Mouse (Mus musculus) limb, embryonic 11.5 days (tissue): ENCODE data around the gene Dnmt3a. TPM values are rescaled to one million over a fixed set of nuclear protein-coding genes. Genes with fewer than 3 reads are reported as not detected.
A peak's percentile ranks its signal among the peaks of the same experiment; 100 is the strongest.

Source experiments
- ATAC-seq: fragments of 200-750 bp; cut with Nextera tagmentation; 2 replicates; pipeline ENCODE4 v1.8.0; 2017; ENCODE audit warnings: low read depth; ENCODE audit not compliant: insufficient number of reproducible peaks, low FRiP score, low TSS enrichment
- DNase-seq: peaks from one replicate; pipeline ENCODE4 v3.0.0-alpha.2; 2015; ENCODE audit warnings: low spot score
- H3K27ac ChIP-seq: fragments of 300-500 bp; sonication (generic); replicated peaks from 2 replicates; pipeline ENCODE4 v1.5.1; 2014; ENCODE audit warnings: low read depth, mild to moderate bottlenecking, low read length
- H3K27me3 ChIP-seq: fragments of 300-500 bp; sonication (generic); 2 replicates; pipeline ENCODE4 v1.6.1; 2014; ENCODE audit warnings: mild to moderate bottlenecking, low read length, mixed read lengths; ENCODE audit not compliant: control insufficient read depth, insufficient read depth
- H3K36me3 ChIP-seq: fragments of 300-500 bp; sonication (generic); 2 replicates; pipeline ENCODE4 v1.6.1; 2014; ENCODE audit warnings: mild to moderate bottlenecking, low read length, moderate library complexity, mixed read lengths; ENCODE audit not compliant: control insufficient read depth, insufficient read depth
- H3K4me1 ChIP-seq: fragments of 300-500 bp; sonication (generic); 2 replicates; pipeline ENCODE4 v1.6.1; 2014; ENCODE audit warnings: low read length, mixed read lengths; ENCODE audit not compliant: control insufficient read depth, insufficient read depth
- H3K4me2 ChIP-seq: fragments of 300-500 bp; sonication (generic); 2 replicates; pipeline ENCODE4 v1.6.1; 2014; ENCODE audit warnings: low read depth, mild to moderate bottlenecking, moderate library complexity; ENCODE audit not compliant: severe bottlenecking
- H3K4me3 ChIP-seq: fragments of 300-500 bp; sonication (generic); 2 replicates; pipeline ENCODE4 v1.5.1; 2014; ENCODE audit warnings: low read depth, low read length
- H3K9ac ChIP-seq: fragments of 300-500 bp; sonication (generic); 2 replicates; pipeline ENCODE4 v1.6.1; 2014; ENCODE audit warnings: mild to moderate bottlenecking, low read length
- H3K9me3 ChIP-seq: fragments of 300-500 bp; sonication (generic); 2 replicates; pipeline ENCODE4 v1.6.1; 2016; ENCODE audit warnings: low read length; ENCODE audit not compliant: control insufficient read depth
- WGBS: fragments of 180-500 bp; shearing (Covaris S2); extraction: QIAGEN DNeasy Blood & Tissue Kit; methylation state at CpG from one replicate; pipeline ENCODE4 v1.1.7; 2014; 5-methylcytosine and 5-hydroxymethylcytosine counted together
- polyA plus RNA-seq: library from polyadenylated mRNA; unstranded; fragments of >200 nt; fragmentation: Nextera tagmentation; extraction: Ambion mirVana; gene quantifications from 2 replicates; pipeline ENCODE4 v1.2.1, GENCODE M21; 2014

Dnmt3a gene
- polyA plus RNA-seq, 1 experiment from 2014 or later: 158 TPM

DNA sequence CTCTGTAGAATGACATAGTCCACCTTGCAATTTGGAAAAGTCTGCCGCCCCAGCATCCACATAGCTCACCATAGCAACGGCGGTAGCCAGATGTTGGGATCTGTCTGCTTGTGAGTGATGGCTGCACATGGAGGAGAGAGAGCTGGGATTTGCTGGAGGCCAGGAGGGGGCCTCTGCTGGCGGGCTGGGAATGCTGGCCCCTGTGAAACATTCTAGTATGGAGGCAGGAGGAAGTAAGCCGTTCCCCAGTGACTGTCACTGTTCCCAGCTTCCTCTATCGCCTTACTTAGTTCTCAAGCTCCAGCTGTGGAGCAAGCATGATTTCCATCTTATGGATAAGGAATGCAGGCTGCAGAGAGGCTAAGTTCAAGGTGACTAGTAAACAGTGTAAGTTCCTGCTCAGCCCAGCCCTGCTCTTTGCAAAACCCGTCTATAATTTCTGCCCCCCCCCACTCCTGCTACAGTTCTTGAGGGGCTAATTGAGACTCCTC, 37.6 kb downstream of the Dnmt3a start:
- peaks cover 20% of the 10 kb centered on the region for H3K4me1 ChIP-seq
- no peaks in the 10 kb centered on the region for H3K9me3 ChIP-seq
- H3K27me3 ChIP-seq: no peaks in the 10 kb centered on the region
- 6% methylated on average over 7 of the region's 7 CpGs for WGBS
- DNase-seq (peak; percentile 82), ATAC-seq (peak; percentile 85)
- H3K9ac ChIP-seq: no peak overlapping the region; the same call in 1 of the 2 replicates
- peak overlapping the region; percentile 20; the same call in 1 of the 2 replicates for H3K4me2 ChIP-seq
- peak overlapping the region; percentile 85 for H3K27ac ChIP-seq
- no peak overlapping the region for H3K4me3 ChIP-seq
- H3K36me3 ChIP-seq: no peaks in the 10 kb centered on the region

DNA sequence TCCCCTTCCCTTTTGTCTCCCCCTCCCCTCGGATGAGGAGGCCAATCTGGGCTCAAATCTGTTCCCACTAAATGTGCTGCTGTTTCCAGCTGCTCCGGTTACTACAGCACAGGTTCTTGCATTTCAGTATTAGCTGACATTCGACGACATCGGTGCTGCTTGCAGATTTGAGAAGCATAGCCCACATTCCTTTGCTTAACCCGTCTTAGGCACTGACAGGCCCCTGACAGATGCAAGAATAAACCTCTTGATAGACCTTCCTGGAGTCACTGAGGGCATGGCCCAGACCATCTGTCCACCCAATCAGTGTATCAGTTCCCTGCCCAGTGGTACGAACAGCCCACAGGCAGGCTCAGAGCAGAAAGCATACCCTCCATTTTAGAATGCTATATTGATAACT, 38.1 kb downstream of the Dnmt3a start:
- peak; percentile 48 for DNase-seq
- peak overlapping the region; percentile 85 for H3K27ac ChIP-seq
- peak; percentile 61 for ATAC-seq
- no peak overlapping the region for H3K9ac ChIP-seq
- H3K36me3 ChIP-seq: no peaks in the 10 kb centered on the region
- WGBS: 21% methylated on average over 7 of the region's 7 CpGs
- H3K27me3 ChIP-seq: no peaks in the 10 kb centered on the region
- H3K4me2 ChIP-seq: peak overlapping the region; percentile 20; the same call in 1 of the 2 replicates
- no peaks in the 10 kb centered on the region for H3K9me3 ChIP-seq
- H3K4me1 ChIP-seq: peaks cover 20% of the 10 kb centered on the region
- H3K4me3 ChIP-seq: no peak overlapping the region

DNA sequence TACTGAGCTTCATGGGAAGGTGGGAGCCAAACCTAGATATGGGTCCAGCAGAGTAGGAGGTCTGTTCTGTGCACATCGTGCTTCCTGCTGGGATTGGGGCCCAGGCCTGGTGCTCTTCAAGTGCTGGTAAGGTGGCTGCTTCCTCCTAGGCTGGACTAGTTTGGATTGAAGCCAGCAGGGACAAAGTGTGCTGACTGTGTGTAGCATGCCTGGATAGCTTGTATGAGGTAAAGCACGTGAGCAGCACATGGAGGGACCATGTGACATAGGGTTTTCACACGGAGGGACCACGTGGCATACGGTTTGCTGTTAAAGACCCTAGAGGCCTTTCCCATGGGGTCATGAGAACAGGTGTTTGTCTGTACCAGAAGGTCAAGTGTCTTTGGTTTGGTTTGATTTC, 38.5 kb downstream of the Dnmt3a start:
- Histone ChIP-seq H3K36me3 (no peaks in the 10 kb centered on the region), H3K4me1 (peaks cover 21% of the 10 kb centered on the region), H3K4me3 (no peak overlapping the region), H3K4me2 (no peak overlapping the region), H3K9ac (no peak overlapping the region), H3K27ac (peak overlapping the region; percentile 85; the same call in 1 of the 2 replicates), H3K27me3 (no peaks in the 10 kb centered on the region), H3K9me3 (no peaks in the 10 kb centered on the region)
- WGBS: 79% methylated on average over 5 of the region's 5 CpGs
- no peak for ATAC-seq
- DNase-seq: no peak

DNA sequence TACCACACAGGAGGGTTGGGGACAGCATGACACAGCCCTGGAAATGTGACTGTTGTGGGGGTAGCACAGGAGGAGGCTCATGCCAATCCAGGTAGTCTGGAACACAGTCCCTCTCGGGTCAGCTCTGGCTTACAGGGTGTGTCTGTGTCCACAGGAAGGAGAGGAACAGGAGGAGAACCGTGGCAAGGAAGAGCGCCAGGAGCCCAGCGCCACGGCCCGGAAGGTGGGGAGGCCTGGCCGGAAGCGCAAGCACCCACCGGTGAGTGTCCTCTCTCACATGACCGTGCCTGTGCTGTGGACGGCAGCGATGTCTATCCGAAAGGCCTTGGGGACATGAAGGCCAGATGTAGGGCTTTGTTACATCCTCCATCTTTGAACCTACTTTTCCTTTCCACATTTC, 43.7 kb downstream of the Dnmt3a start:
- DNase-seq (no peak), ATAC-seq (no peak)
- no peak overlapping the region for H3K4me3 ChIP-seq
- peaks cover 21% of the 10 kb centered on the region for H3K4me1 ChIP-seq
- no peaks in the 10 kb centered on the region for H3K27me3 ChIP-seq
- H3K36me3 ChIP-seq: peaks cover 3% of the 10 kb centered on the region; the same call in 1 of the 2 replicates
- peak overlapping the region; percentile 79 for H3K27ac ChIP-seq
- H3K4me2 ChIP-seq: no peak overlapping the region
- no peaks in the 10 kb centered on the region for H3K9me3 ChIP-seq
- no peak overlapping the region for H3K9ac ChIP-seq
- WGBS: 93% methylated on average over 13 of the region's 13 CpGs

DNA sequence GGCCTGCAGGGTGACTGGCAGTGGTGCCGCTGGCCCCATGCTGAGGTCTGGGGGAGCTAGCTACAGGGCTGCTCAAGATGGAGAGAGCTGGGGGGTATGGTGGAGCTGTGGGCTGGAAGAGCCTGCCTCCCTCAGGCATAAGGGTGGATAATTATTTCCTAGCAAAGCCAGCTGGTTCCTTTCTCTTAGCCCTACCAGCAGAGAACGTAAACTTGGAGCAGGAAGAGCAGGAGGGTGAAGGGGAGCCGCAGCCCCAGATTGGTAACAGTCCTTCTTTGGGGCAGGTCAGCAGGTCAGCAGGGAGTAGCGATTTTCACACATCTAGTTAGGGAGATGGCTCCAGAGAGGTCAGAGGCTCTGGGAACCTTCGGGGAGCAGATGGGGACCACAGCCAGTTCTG, 44.4 kb downstream of the Dnmt3a start:
- Histone ChIP-seq H3K4me3 (no peak overlapping the region), H3K9me3 (no peaks in the 10 kb centered on the region), H3K4me1 (peaks cover 21% of the 10 kb centered on the region), H3K27ac (peak overlapping the region; percentile 79), H3K9ac (no peak overlapping the region), H3K4me2 (0 out of 2 replicates have a peak overlapping the region, but pooled peaks have one; percentile 1), H3K36me3 (peaks cover 3% of the 10 kb centered on the region; the same call in 1 of the 2 replicates), H3K27me3 (no peaks in the 10 kb centered on the region)
- peak; percentile 44 for DNase-seq
- WGBS: 13% methylated on average over 5 of the region's 5 CpGs
- ATAC-seq: no peak

DNA sequence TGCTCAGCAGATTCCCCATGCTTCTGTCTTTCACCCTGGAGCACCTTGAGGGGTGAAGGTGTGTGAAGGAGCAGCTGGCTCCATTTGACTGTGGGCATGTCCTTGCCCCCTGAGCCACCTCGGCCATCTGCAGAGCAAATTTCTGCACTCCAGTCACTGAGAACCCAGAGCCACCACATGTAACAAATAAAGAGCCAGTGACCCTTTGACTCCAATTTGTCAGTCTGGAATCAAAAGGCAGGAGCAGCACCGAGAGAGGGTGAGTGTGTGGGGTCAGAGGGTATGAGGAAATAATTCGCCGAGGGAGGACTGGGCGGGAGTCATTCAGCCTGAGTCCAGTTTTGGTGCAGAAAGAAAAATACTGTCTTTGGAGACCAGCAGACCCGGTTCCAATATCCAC, 44.9 kb downstream of the Dnmt3a start:
- no peak overlapping the region for H3K4me2 ChIP-seq
- H3K4me3 ChIP-seq: no peak overlapping the region
- no peak overlapping the region for H3K9ac ChIP-seq
- H3K27me3 ChIP-seq: no peaks in the 10 kb centered on the region
- peaks cover 24% of the 10 kb centered on the region for H3K4me1 ChIP-seq
- 12% methylated on average over 6 of the region's 6 CpGs for WGBS
- peak overlapping the region; percentile 52; the same call in 1 of the 2 replicates for H3K27ac ChIP-seq
- H3K9me3 ChIP-seq: no peaks in the 10 kb centered on the region
- ATAC-seq: no peak
- peak; percentile 62 for DNase-seq
- H3K36me3 ChIP-seq: peaks cover 3% of the 10 kb centered on the region; the same call in 1 of the 2 replicates

DNA sequence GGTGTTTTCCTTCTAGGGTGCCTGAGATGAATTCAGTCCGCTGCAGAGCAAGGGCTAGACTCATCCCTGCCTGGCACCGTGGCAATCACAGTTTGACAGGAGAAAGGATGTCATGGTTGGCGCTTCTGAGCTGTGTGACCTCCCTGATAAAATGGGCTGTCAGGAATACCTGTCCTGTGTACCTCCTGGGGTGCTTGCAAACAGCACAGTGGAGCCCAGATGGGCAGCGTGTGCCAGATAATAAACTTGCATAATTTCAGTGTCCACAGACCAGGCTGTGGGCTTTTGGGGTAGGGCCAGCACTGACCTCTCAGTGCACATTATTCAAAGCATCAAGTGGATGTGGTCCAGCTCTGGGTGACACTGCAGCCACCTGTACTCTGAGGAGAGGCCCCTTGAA, 45.4 kb downstream of the Dnmt3a start:
- WGBS: 58% methylated on average over 4 of the region's 4 CpGs
- H3K36me3 ChIP-seq: peaks cover 3% of the 10 kb centered on the region; the same call in 1 of the 2 replicates

DNA sequence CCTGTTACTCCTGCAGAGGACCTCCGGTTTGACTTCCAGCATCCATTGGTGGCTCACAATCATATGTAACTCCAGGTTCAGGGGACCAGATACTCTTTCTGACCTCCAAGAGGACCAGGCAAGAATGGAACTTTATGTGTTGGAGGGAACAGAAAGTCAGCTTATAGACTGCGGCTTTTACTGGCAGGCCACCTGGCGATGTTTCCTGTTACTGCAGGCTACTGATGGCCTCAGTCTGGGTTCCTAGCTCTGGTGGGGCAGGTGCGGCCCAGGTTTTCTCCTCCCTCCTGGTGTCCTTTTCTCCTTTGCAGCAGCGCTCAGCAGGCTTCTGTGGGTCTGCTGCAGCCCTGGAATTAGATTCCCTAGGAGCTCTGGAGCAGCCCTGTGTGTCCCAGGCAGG, 46.7 kb downstream of the Dnmt3a start:
- Histone ChIP-seq H3K27ac (no peak overlapping the region), H3K9ac (no peak overlapping the region), H3K4me3 (no peak overlapping the region), H3K36me3 (peaks cover 3% of the 10 kb centered on the region; the same call in 1 of the 2 replicates), H3K9me3 (no peaks in the 10 kb centered on the region), H3K4me2 (no peak overlapping the region), H3K4me1 (peaks cover 31% of the 10 kb centered on the region), H3K27me3 (no peaks in the 10 kb centered on the region)
- ATAC-seq: no peak
- WGBS: 32% methylated on average over 5 of the region's 5 CpGs
- DNase-seq: peak; percentile 48

More for the DNA sequence above, 45.4 kb downstream of the Dnmt3a start:
- H3K4me1 ChIP-seq: peaks cover 28% of the 10 kb centered on the region
- H3K9me3 ChIP-seq: no peaks in the 10 kb centered on the region
- no peak overlapping the region for H3K4me2 ChIP-seq
- no peak for ATAC-seq
- no peak overlapping the region for H3K4me3 ChIP-seq
- peak overlapping the region; percentile 52; the same call in 1 of the 2 replicates for H3K27ac ChIP-seq
- H3K27me3 ChIP-seq: no peaks in the 10 kb centered on the region
- no peak overlapping the region for H3K9ac ChIP-seq
- peak; percentile 40 for DNase-seq

DNA sequence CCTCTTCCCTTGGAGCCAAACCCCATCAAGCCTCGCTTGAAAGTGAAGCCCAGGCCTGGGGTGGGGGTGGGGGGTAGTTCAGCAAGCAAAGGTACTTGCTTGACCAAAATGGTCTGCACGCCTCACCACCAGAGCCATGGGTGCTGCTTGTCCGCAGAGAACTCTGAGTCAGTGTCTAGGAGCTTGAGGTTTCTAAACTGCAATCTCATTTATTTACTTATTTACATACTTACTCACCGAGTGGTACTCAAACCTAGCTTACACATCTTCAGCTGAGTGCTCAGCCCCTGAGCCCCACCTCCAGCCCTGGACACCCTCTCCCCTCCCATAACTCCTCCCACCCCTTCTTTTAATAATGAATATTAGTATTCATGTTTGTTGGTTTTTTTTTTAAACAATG, 48.6 kb downstream of the Dnmt3a start:
- Histone ChIP-seq H3K4me3 (no peak overlapping the region), H3K4me2 (no peak overlapping the region), H3K9me3 (no peaks in the 10 kb centered on the region), H3K27me3 (no peaks in the 10 kb centered on the region), H3K4me1 (peaks cover 31% of the 10 kb centered on the region), H3K27ac (no peak overlapping the region), H3K36me3 (peaks cover 3% of the 10 kb centered on the region; the same call in 1 of the 2 replicates), H3K9ac (no peak overlapping the region)
- WGBS: 74% methylated on average over 4 of the region's 4 CpGs
- ATAC-seq (no peak), DNase-seq (no peak)
